Mouse (Mus musculus) central nervous system, embryonic 18 days (tissue): Measurements from ENCODE around the gene Gpr156. TPM values are rescaled to one million over a fixed set of nuclear protein-coding genes. Genes with fewer than 3 reads are reported as not detected.

Experiments
- polyA plus RNA-seq: library from polyadenylated mRNA; depleted of rRNA; stranded (reverse); fragments of >200 nt; gene quantifications from 2 replicates; pipeline ENCODE4 v1.2.3, GENCODE M21; 2012; rRNA removed

Gene Gpr156
- polyA plus RNA-seq: 2.7 and 2.8 TPM in 2 replicates

DNA sequence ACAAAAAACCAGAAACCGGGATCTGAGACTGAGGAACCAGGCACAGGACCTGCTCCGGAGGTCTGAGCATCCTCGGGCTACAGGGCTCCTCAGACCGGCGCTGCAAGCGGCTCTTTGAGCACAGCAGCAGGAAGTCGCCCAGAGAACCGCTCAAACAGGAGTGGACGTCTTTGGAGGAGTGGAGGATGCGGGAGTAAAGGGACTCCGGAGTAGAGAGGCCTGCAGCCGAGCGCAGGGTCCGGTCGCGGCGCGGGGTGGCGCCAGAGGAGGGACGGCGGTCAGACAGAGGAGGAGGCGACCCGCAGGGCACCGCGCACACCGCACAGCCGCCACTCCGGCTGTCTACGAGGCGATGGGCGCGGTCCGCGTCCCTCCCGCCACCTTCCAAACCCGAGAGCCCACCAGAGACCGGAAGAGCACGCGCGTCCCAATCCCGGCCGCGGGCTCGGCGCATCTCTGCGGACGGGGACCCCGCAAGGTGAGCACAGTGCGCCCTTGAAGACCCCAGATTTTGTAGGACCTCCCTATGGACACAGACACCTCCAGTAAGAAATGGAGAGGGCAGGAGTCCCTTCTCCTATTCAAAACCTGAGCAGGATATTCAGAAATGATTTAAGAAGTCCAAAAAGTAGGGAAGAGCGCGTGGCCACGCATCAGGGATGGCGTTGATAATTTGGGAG lies at the start of gene Gpr156:
Gene Gpr156, plus strand, starts transcription at position 359 of the 680 bp plus-strand sequence.

DNA sequence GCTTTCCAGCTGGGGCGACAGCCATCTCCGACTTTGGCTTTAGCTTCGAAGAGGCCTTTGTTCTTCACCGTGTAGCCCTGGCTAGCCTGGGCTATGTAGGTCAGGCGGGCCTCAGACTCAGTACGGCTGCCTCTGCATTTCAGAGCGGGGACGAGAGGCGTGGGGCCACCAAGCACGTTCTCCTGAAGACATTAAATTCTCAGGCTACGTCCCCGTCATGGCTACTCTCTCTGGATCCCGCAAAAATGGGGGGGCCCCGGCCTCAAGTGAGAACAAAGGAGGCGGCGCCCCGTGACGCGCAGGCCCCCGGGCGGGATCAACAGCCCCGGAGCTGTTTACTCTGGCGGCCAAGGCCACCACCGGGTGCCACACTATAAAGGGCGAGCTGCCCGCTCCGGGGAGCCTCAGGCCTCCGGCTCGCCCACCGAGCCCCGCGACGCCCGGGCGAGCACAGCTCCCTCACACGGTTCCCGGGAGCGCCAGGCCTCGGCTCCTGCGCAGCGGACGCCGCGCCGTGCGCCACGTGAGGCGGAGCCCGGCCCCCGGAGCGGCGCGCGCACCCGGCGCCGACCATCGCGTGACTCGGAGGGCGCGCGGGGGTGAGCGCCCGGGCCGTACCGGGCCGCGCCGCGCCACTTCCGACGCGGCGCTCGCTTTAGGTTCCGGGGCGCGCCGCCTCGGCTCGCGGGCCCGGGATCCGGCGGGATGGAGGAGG lies 48.3 kb upstream of the Gpr156 start, which contains the start of gene Lrrc58:
Gene Lrrc58, plus strand, starts transcription at position 599 of the 715 bp plus-strand sequence.

Other genes starting within 250 kb of the Gpr156 start
- 57.2 and 60.4 TPM in 2 replicates for gene Fstl1, start 139.6 kb upstream of the Gpr156 start, polyA plus RNA-seq
- gene Gm36028, start 55.4 kb upstream of the Gpr156 start, polyA plus RNA-seq: 0.28 and 0.31 TPM in 2 replicates
- gene Lrrc58, start 48.1 kb upstream of the Gpr156 start, polyA plus RNA-seq: 23.4 and 25.1 TPM in 2 replicates
- gene Gsk3b, start 172.5 kb downstream of the Gpr156 start, polyA plus RNA-seq: 40.7 and 43.4 TPM in 2 replicates